Mouse (Mus musculus) forebrain, embryonic 11.5 days (tissue): ENCODE results near the gene Tmem37. TPM values are rescaled to one million over a fixed set of nuclear protein-coding genes. Genes with fewer than 3 reads are reported as not detected.

Experiments
- ATAC-seq: fragments of 200-750 bp; cut with Nextera tagmentation; replicated peaks from 2 replicates; pipeline ENCODE4 v1.8.0; 2017; ENCODE audit warnings: moderate TSS enrichment; ENCODE audit not compliant: low FRiP score
- DNase-seq: peaks from one replicate; pipeline ENCODE4 v3.0.0-alpha.2; 2017; ENCODE audit warnings: low spot score
- H3K27ac ChIP-seq: fragments of 300-500 bp; sonication (generic); 2 replicates; pipeline ENCODE4 v1.5.1; 2014; ENCODE audit warnings: low read depth, low read length
- H3K27me3 ChIP-seq: fragments of 300-500 bp; sonication (generic); 2 replicates; pipeline ENCODE4 v1.6.1; 2014; ENCODE audit warnings: mild to moderate bottlenecking, low read length, mixed read lengths; ENCODE audit not compliant: control insufficient read depth, insufficient read depth
- H3K36me3 ChIP-seq: fragments of 300-500 bp; sonication (generic); 2 replicates; pipeline ENCODE4 v1.6.1; 2014; ENCODE audit warnings: mild to moderate bottlenecking, low read length, moderate library complexity, mixed read lengths; ENCODE audit not compliant: control insufficient read depth, insufficient read depth
- H3K4me1 ChIP-seq: fragments of 300-500 bp; sonication (generic); replicated peaks from 2 replicates; pipeline ENCODE4 v1.6.1; 2014; ENCODE audit warnings: low read length, mixed read lengths; ENCODE audit not compliant: control insufficient read depth, insufficient read depth
- H3K4me2 ChIP-seq: fragments of 300-500 bp; sonication (generic); 2 replicates; pipeline ENCODE4 v1.6.1; 2014; ENCODE audit warnings: low read depth, mild to moderate bottlenecking, low read length, moderate library complexity, mixed read lengths; ENCODE audit not compliant: severe bottlenecking
- H3K4me3 ChIP-seq: fragments of 300-500 bp; sonication (generic); 2 replicates; pipeline ENCODE4 v1.5.1; 2014; ENCODE audit warnings: low read depth, low read length
- H3K9ac ChIP-seq: fragments of 300-500 bp; sonication (generic); 2 replicates; pipeline ENCODE4 v1.6.1; 2014; ENCODE audit warnings: low read length
- H3K9me3 ChIP-seq: fragments of 300-500 bp; sonication (generic); 2 replicates; pipeline ENCODE4 v1.6.1; 2016; ENCODE audit warnings: low read length, mixed read lengths; ENCODE audit not compliant: control insufficient read depth
- WGBS: fragments of 180-500 bp; shearing (Covaris S2); extraction: QIAGEN DNeasy Blood & Tissue Kit; methylation state at CpG from one replicate; pipeline ENCODE4 v1.1.7; 2014; 5-methylcytosine and 5-hydroxymethylcytosine counted together
- polyA plus RNA-seq: library from polyadenylated mRNA; unstranded; fragments of >200 nt; fragmentation: Nextera tagmentation; extraction: Ambion mirVana; gene quantifications from 2 replicates; pipeline ENCODE4 v1.2.1, GENCODE M21; 2014

Tmem37 gene
- polyA plus RNA-seq, 1 experiment from 2014 or later, result 5.3 TPM

GRCm38 (mm10) chr1:120116106-120116505, 42.2 kb upstream of the Tmem37 start:
- ATAC-seq (no peak), DNase-seq (no peak)
- no peaks in the 10 kb centered on the region for H3K27me3 ChIP-seq
- peaks cover 2% of the 10 kb centered on the region; the same call in 1 of the 2 replicates for H3K4me1 ChIP-seq
- 87% methylated on average over 11 of the region's 11 CpGs for WGBS
- peaks cover 20% of the 10 kb centered on the region for H3K36me3 ChIP-seq
- H3K4me3 ChIP-seq, result no peak overlapping the region
- no peak overlapping the region for H3K4me2 ChIP-seq
- peak overlapping the region; percentile 69 for H3K27ac ChIP-seq
- H3K9me3 ChIP-seq, result peaks cover 3% of the 10 kb centered on the region; the same call in 1 of the 2 replicates
- no peak overlapping the region for H3K9ac ChIP-seq

- H3K36me3 ChIP-seq, result peaks cover 20% of the 10 kb centered on the region
- no peak overlapping the region for H3K4me3 ChIP-seq
- no peak overlapping the region for H3K9ac ChIP-seq
- WGBS, result 54% methylated on average over 9 of the region's 9 CpGs
- H3K4me1 ChIP-seq, result peaks cover 2% of the 10 kb centered on the region; the same call in 1 of the 2 replicates
- peaks cover 3% of the 10 kb centered on the region; the same call in 1 of the 2 replicates for H3K9me3 ChIP-seq
- DNase-seq (no peak), ATAC-seq (peak; percentile 38)
- no peak overlapping the region for H3K4me2 ChIP-seq
- peak overlapping the region; percentile 74 for H3K27ac ChIP-seq
- H3K27me3 ChIP-seq, result no peaks in the 10 kb centered on the region
Observed at GRCm38 (mm10) chr1:120115671-120116081, 41.8 kb upstream of the Tmem37 start.

GRCm38 (mm10) chr1:120112251-120113187, 38.6 kb upstream of the Tmem37 start:
- DNase-seq, result no peak
- Histone ChIP-seq H3K4me2 (no peak overlapping the region), H3K9me3 (peaks cover 3% of the 10 kb centered on the region; the same call in 1 of the 2 replicates), H3K36me3 (peaks cover 20% of the 10 kb centered on the region), H3K27ac (no peak overlapping the region), H3K4me1 (0 out of 2 replicates have a peak, but pooled peaks cover 2% of the 10 kb centered on the region), H3K4me3 (no peak overlapping the region), H3K27me3 (no peaks in the 10 kb centered on the region), H3K9ac (no peak overlapping the region)
- 88% methylated on average over 12 of the region's 12 CpGs for WGBS
- ATAC-seq, result no peak

- DNase-seq (no peak), ATAC-seq (no peak)
- H3K4me2 ChIP-seq, result no peak overlapping the region
- WGBS, result 87% methylated on average over 8 of the region's 8 CpGs
- H3K36me3 ChIP-seq, result peaks cover 20% of the 10 kb centered on the region
- no peaks in the 10 kb centered on the region for H3K27me3 ChIP-seq
- no peak overlapping the region for H3K27ac ChIP-seq
- H3K9ac ChIP-seq, result no peak overlapping the region
- H3K4me1 ChIP-seq, result 0 out of 2 replicates have a peak, but pooled peaks cover 2% of the 10 kb centered on the region
- no peak overlapping the region for H3K4me3 ChIP-seq
- H3K9me3 ChIP-seq, result peaks cover 3% of the 10 kb centered on the region; the same call in 1 of the 2 replicates
Observed at GRCm38 (mm10) chr1:120111766-120112165, 37.9 kb upstream of the Tmem37 start.

- WGBS, result 86% methylated on average over 19 of the region's 19 CpGs
- H3K27ac ChIP-seq, result no peak overlapping the region
- DNase-seq, result no peak
- H3K4me2 ChIP-seq, result no peak overlapping the region
- no peak overlapping the region for H3K9ac ChIP-seq
- ATAC-seq, result no peak
- H3K9me3 ChIP-seq, result peaks cover 3% of the 10 kb centered on the region; the same call in 1 of the 2 replicates
- no peak overlapping the region for H3K4me3 ChIP-seq
- no peaks in the 10 kb centered on the region for H3K27me3 ChIP-seq
- H3K36me3 ChIP-seq, result peaks cover 8% of the 10 kb centered on the region
- H3K4me1 ChIP-seq, result no peaks in the 10 kb centered on the region
Observed at GRCm38 (mm10) chr1:120109741-120110432, 36.0 kb upstream of the Tmem37 start.

GRCm38 (mm10) chr1:120105556-120105959, 31.7 kb upstream of the Tmem37 start:
- Histone ChIP-seq H3K9me3 (no peaks in the 10 kb centered on the region), H3K36me3 (no peaks in the 10 kb centered on the region), H3K4me2 (no peak overlapping the region), H3K27ac (no peak overlapping the region), H3K9ac (no peak overlapping the region), H3K4me1 (no peaks in the 10 kb centered on the region), H3K27me3 (no peaks in the 10 kb centered on the region), H3K4me3 (no peak overlapping the region)
- ATAC-seq (no peak), DNase-seq (no peak)
- 87% methylated on average over 5 of the region's 5 CpGs for WGBS

- no peak for ATAC-seq
- H3K27ac ChIP-seq, result no peak overlapping the region
Observed at GRCm38 (mm10) chr1:120101227-120101609, 27.3 kb upstream of the Tmem37 start.

GRCm38 (mm10) chr1:120100456-120101226, 26.8 kb upstream of the Tmem37 start:
- Histone ChIP-seq H3K4me2 (no peak overlapping the region), H3K27me3 (no peaks in the 10 kb centered on the region), H3K36me3 (no peaks in the 10 kb centered on the region), H3K4me1 (no peaks in the 10 kb centered on the region), H3K4me3 (no peak overlapping the region), H3K9me3 (no peaks in the 10 kb centered on the region), H3K27ac (no peak overlapping the region), H3K9ac (no peak overlapping the region)
- ATAC-seq (no peak), DNase-seq (no peak)
- 87% methylated on average over 8 of the region's 8 CpGs for WGBS

More at GRCm38 (mm10) chr1:120101227-120101609, 27.3 kb upstream of the Tmem37 start:
- Histone ChIP-seq H3K4me3 (no peak overlapping the region), H3K9ac (no peak overlapping the region), H3K4me1 (no peaks in the 10 kb centered on the region), H3K4me2 (no peak overlapping the region), H3K27me3 (no peaks in the 10 kb centered on the region), H3K9me3 (no peaks in the 10 kb centered on the region), H3K36me3 (no peaks in the 10 kb centered on the region)
- 89% methylated on average over 3 of the region's 3 CpGs for WGBS
- no peak for DNase-seq
